Mouse (Mus musculus): ENCODE results near the gene Phgr1.

Gene Phgr1

DNA sequence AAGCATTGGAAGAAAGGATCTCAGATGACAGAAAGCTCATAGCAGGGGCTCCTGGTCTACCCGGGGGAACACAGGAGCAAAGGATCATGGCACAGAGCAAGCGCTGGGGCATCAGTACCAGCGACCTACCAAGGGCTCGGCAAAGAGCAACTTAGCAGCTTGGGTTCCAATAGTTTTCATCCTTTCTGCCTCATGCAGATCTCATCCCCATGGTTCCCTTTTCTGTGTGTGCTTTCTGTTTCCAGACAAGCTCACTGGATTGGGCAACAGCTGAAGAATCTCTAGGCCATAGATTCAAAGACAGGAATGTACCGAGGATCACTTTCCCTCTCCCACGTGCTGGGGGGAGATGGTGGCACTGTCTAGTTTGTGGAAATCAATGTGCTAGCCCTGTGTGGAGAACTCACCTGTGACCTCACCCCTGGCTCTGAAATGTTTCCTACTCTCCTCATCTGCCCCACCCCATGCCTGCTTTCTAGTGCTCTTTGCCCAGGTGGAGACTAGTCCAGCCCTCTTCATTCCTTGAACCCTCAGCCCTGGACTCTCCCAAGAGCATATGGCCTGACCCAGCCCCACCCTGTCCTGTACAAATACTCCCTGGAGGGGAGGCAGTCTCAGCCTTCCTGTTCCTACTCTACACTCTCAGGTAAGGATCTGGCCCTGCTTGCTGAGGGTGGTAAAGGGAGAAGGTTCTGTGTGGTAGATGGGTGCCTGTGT, at the start of gene Phgr1:
Gene Phgr1, plus strand, starts transcription at position 612 of the 717 bp plus-strand sequence.
- no peak for DNase-seq (ENCODE audit: extremely low read depth, insufficient read length, low spot score)

GRCm38 (mm10) chr2:118723693-118724486, 48.7 kb upstream of the Phgr1 start:
- no peak for DNase-seq (ENCODE audit: extremely low read depth, insufficient read length, low spot score)

GRCm38 (mm10) chr2:118725511-118725910, 47.1 kb upstream of the Phgr1 start:
- DNase-seq (ENCODE audit: extremely low read depth, insufficient read length, low spot score): no peak

DNA sequence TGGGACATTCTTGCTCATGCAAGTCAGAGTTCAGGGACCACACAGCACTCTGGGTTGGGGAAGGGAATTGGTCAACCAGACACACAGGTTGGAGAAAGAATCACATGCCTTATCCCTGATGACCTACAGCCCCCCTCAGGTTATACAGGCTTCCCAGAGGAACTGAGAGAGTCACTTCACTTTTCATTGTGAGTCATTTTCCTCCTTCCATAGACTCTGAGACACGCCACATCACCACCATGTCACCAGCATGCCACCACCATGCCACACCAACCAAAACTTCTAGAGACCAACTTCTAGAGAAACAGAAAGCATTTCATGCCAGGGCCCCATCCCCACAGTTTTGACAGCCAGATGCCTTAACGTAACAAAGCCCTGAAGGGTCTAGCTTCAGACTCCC, 45.7 kb upstream of the Phgr1 start:
- DNase-seq (ENCODE audit: extremely low read depth, insufficient read length, low spot score): no peak

DNA sequence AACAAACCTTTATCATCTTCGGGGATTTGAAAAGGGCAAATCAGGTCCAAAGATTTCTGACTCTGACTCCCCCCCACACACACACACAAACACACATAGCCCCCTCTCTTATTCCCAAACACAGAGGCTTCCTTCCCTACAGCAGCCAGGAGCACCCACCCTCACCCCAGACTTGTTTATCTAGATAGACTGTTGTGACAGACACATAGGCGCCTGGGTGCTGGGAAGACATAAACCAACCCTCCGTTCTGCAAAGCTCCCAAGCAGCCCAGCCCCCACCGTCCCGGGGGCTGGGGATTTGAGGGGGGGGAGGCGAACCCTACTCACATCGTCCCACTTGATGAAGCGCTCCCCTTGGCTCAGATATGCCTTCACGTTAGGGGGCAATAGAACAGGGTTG, 44.7 kb upstream of the Phgr1 start:
- no peak for DNase-seq (ENCODE audit: extremely low read depth, insufficient read length, low spot score)

DNA sequence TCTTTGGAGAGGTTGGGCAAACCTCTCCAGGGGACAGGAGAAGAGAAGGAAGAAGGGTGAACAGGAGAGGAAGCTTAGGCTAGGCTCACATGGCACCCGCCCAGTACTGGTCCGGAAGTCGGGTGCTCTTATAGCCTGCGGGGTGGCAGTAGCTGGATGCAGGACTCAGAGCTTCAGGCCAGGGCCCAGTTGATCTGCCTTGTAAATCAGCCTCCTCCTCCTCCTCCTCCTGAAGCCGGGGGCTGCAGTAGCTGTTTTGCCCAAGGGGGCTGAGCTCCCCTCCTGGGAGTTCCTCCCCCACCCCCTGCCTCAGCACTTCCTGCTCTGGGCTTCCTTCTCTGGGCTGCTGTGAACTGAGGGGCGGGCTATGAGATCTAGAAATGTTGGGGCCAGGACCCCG, 44.2 kb upstream of the Phgr1 start, which contains the start of gene Plcb2:
Gene Plcb2, minus strand, starts transcription at position 102 of the 400 bp plus-strand sequence.
- DNase-seq (ENCODE audit: extremely low read depth, insufficient read length, low spot score): no peak

- DNase-seq (ENCODE audit: extremely low read depth, insufficient read length, low spot score): no peak
These were observed 43.4 kb upstream of the Phgr1 start for GRCm38 (mm10) chr2:118729194-118729593.

DNA sequence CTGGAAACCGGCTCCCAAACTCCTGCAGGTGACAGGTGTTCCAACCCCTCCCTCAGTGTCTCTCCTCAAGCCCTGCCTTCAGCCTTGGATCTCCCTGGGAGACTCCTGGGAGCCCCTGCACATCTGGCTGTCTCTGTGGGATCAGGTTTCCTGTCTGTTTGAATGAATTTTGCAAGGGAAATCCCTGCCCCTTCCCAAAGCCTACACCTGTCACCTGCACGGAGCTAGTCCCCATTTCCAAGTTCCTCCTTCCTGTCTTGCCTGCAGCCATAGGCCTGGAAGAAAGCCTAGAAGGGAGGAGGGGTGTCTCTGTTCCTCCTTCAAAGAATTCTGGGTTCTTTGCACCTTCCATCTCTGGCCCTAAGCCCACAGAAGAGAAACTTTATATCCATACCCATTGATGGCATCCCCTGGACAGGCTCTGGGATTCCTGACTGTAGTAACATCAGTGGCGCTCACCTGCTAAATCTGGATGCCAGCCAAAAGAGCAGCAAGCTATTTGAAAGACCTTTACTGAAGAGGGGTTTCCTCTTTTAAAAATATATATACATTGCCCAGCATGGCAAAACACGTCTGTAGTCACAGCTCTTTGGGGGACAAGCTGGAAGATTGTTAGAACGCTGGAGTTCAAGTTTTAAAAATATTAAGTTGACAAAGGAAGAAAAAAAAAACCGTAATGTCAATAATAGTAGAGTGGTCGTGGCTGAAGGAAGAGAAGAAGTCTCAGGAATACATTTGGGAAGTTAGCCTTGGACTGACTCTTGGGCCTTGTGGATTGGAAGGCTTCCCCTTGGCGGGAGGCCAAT, 42.5 kb upstream of the Phgr1 start:
- no peak for DNase-seq (ENCODE audit: extremely low read depth, insufficient read length, low spot score)

DNA sequence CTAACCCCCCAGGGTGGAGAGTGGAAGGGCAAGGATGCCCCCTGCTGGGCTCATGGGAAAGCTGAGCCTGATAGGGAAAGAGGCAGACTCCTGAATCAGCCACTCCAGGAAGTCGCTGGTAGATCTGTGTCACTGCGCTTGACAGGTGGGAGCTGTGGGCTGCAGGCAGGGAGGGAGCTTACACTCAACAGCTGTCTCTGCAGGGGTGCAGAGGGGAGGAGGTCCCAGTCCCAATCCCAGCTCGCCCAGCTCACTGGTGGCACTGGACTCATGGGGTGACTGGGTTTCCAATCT, 42.0 kb upstream of the Phgr1 start:
- DNase-seq (ENCODE audit: extremely low read depth, insufficient read length, low spot score): peak; percentile 38

DNA sequence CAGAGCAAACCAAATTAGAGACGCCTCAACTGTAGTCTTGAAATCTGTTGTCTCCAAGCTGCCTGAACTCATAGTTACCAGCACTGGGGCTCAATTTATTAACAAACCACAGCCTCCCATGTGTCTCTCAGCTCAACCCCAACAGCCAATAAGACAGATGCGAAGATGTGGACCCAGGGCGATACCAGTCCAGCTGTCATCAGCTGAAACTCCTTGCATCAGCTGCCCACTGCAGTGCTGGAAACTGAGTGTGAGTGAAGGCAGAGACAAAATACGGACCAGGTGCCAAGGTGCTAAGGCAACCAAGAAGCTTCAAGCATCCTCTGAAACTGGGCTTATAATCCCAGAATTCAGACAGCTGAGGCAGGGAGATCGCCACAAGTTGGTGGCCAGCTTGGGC, 40.6 kb upstream of the Phgr1 start:
- no peak for DNase-seq (ENCODE audit: extremely low read depth, insufficient read length, low spot score)

- DNase-seq (ENCODE audit: extremely low read depth, insufficient read length, low spot score): no peak
These were observed 39.2 kb upstream of the Phgr1 start for GRCm38 (mm10) chr2:118733341-118733740.

- DNase-seq (ENCODE audit: extremely low read depth, insufficient read length, low spot score): no peak
These were observed 32.2 kb upstream of the Phgr1 start for GRCm38 (mm10) chr2:118740341-118740740.

GRCm38 (mm10) chr2:118741183-118741582, 31.4 kb upstream of the Phgr1 start:
- no peak for DNase-seq (ENCODE audit: extremely low read depth, insufficient read length, low spot score)

GRCm38 (mm10) chr2:118743261-118743943, 29.2 kb upstream of the Phgr1 start:
- no peak for DNase-seq (ENCODE audit: extremely low read depth, insufficient read length, low spot score)

DNA sequence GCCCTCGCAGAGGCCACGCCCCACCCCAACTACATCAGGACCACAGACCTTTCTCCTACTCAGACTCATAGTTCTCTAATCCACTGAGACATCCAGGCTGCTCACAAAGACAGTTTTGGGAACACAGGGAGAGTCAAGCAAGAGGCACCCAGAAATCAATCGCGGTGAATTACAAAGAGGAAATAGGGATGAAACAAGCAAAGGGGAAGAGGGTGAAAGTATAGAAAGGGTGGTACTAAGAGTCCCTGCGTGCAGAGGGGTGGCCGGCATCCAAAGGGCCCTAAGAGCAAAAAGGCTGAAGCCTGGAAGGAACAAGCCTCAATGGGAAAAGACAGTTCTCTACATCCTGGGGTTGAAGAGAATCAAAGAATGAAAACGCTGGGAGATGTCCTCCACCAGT, 27.9 kb upstream of the Phgr1 start:
- DNase-seq (ENCODE audit: extremely low read depth, insufficient read length, low spot score): no peak

DNA sequence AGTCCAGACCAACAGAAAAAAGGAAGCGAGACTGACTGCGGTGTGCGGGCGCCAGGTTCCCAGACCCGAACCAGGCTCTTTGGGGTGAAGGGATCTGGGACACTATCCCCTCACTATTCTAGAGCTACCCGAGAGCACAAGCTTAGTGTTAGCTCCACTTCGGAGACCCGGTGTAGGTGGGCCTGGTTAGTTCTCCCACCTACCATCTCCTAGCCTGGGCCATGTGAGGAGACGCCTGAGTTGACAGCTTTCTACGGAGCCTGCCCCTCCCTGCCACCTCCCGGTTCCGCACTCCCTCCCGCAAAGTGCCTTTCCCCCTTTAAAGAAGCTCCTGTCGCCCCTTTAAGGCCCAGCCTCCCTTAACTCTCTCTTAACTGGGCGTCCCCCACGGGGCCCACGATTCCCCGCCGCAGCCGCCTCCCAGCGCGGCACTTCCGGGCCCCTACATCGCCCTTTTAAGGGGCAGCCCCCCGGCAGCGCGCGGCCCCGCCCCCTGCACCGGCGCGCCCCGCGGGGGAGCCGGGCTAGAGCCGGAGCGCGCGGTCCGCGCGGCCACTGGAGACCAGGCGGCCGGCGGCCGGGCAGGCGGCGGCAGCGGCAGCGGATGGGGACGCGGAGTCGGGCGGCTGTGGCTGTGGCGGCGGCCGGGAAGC, 27.2 kb upstream of the Phgr1 start, which contains the start of gene Inafm2:
Gene Inafm2, plus strand, starts transcription at position 527 of the 653 bp plus-strand sequence.
- peak; percentile 96 for DNase-seq (ENCODE audit: extremely low read depth, insufficient read length, low spot score)

GRCm38 (mm10) chr2:118745915-118746901, 26.4 kb upstream of the Phgr1 start:
- peak; percentile 59 for DNase-seq (ENCODE audit: extremely low read depth, insufficient read length, low spot score)

- DNase-seq (ENCODE audit: extremely low read depth, insufficient read length, low spot score): no peak
These were observed 25.1 kb upstream of the Phgr1 start for GRCm38 (mm10) chr2:118747301-118747960.
